Mouse (Mus musculus): ENCODE results near the gene G0s2.

G0s2 gene

GRCm38 (mm10) chr1:193272916-193273601 lies at the start of gene G0s2:
TSS of gene G0s2 (minus strand) at chr1:193273217.
- peak; percentile 50 to 52 for DNase-seq

GRCm38 (mm10) chr1:193320398-193320797 lies 47.4 kb upstream of the G0s2 start:
- no peak for DNase-seq

- DNase-seq, result no peak
These were observed 46.7 kb upstream of the G0s2 start for GRCm38 (mm10) chr1:193319721-193320120.

DNA sequence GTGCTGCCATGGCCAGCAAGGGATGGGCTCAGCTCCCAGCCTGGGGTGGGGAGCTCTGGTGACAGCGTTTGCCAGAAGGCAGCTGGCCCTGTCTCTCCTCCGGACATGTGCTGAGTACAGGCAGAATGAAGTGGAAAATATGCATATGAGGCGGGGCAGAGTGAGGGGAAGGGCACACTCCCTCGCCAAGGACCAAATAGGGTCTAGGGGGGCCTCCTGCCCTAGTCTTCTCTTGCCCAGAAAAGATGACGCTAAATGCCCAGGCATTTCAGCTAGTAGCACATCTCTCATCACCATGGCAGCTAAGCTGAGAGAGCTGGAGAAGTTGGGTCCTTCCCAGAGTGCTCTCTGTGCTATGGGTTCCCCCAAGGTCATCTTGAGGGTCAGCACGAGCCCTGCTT lies 44.1 kb upstream of the G0s2 start:
- no peak for DNase-seq

DNA sequence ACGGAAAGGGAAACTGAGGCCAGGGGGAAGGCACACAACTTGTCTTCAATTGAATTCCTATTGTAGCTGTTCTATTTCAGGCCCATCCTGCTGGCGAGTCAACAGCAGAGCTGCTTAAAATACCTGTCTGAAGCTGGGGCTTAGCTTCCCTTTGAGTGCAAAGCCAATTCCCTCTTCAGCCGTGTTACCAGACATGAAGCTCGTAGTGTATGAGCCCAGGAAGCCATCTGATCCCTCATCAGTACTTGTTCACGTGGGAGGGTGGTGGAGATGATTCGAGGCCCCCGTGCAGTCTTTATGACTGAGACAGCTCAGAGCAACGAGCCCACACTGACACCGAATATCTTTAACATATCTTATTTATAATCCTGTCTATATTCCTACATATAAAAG lies 43.3 kb upstream of the G0s2 start:
- no peak for DNase-seq

- no peak for DNase-seq
These were observed 42.8 kb upstream of the G0s2 start for GRCm38 (mm10) chr1:193315705-193316357.

- no peak for DNase-seq
These were observed 38.6 kb upstream of the G0s2 start for GRCm38 (mm10) chr1:193311596-193311995.

DNA sequence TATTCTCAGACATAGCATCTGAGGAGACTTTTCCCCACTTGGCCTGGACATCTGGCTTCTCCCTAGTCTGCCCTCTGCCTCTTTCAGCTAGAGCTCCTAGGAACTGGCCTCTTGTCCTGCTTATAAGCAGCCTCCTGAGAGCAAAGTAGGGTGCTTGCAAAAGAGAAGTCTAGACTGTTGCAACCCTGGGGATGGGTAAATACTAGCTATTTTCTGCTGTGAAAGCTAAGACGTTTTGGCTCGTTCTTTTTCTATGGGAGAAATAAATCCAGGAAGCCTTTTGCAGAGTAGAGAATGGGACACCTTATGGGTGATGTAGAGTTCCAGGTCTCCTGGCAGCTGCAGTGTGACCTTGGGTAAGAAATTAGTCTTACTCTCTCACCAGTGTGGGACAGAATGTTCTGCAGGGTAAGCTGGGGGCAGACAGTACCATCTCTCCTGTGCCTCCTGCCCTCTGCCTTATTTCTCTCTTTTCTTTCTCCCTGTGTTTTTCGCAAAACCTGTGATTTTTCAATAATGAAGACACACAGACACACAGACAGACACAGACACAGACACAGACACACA lies 37.6 kb upstream of the G0s2 start:
- no peak for DNase-seq

DNA sequence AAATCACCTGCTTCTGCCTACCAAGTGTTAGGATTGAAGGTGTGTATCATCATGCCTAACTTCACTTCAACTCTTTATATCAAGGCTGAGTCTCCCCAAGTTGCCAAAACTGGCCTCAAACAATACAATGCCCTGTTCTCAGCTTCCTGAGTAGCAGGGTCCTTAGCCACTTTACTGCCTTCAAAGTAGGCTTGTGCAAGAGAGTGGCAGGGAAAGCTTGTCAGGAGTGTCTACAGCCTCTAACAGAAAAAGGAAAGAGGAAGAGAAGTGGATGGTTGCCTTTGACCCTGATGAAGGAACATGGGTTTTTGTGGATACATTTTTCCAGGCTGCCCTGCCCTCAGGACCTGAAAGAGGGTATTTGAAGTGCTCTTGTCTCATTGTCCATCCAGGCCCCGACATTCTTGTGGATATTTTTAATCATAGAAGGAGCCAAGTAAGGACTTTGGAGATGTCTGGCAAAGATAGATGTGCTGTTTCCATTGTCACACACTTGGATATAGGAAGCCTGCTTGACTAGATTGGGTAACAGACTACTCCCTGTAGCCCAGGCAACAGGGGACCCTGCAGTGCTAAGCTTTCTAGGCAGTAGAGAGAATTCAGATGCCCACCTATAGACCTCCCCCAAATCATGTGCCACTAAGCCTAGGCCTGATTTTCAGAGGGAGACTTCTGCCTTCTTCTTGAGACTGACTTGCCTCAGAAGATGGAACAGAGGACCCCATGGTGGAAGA lies 36.9 kb upstream of the G0s2 start:
- no peak for DNase-seq

GRCm38 (mm10) chr1:193306832-193307231 lies 33.8 kb upstream of the G0s2 start:
- DNase-seq, result no peak

DNA sequence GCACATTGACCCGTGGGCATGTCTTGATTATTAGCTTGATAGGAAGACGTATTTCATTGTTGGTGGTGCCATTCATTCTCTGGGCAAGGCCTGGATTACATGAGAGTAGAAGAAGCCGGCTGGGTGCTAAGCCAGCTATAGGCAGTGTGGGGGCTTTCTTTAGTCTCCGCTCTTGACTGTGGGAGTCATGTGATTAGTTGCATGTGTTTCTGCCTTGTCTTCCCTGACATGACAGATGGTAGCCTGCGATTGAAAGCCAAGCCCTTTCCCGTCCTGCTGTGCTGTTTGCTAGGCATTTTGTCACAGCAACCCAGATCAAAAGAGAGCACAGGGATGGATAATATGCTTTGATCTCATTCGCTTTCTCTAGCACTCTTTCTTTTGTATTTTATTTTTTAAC lies 32.4 kb upstream of the G0s2 start:
- DNase-seq, result no peak

- DNase-seq, result no peak
These were observed 30.1 kb upstream of the G0s2 start for GRCm38 (mm10) chr1:193303096-193303495.

GRCm38 (mm10) chr1:193302093-193302405 lies 29.0 kb upstream of the G0s2 start:
- DNase-seq, result no peak

DNA sequence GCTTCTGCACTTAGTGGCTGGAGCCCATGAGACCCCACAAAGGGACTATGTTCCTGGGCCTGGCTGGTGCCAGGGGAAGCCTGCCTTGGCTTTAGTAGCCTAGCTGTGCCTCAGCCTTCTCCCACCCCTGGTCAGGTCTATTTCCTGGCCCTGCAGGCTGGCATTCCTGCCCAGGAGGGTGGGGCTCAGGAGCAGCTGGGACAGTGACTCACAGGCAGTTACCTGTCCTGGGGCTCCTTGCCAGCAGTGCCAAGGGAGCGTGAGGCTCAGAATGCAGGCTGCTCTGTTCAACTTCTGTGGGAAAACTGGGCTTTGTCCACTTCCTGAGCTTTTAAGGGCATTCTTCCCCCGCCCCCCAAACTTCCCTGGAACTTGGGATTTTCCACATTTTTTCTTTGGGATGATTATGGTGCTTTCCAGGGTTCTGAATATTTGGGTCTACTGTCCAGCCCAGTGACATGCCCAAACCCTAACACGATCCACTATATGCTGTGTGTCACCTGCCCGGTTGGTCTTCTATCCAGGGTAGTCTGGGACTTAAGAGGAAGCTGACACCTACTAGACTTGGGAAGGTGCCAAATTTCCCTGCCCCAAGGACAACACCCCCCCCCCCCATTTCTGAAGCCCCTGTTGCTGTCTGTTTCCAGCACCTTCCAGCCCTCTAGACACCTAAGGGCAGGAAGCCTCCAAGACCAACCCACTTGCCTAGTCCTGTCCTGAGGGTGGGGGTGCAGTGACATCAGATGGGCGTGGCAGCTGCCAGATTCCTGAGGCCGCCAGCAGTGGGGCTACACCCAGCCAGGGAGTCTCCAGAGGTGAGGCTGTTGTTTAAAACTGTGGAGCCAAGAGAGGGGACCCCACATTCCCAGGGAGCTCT lies 28.4 kb upstream of the G0s2 start:
- no peak for DNase-seq

DNA sequence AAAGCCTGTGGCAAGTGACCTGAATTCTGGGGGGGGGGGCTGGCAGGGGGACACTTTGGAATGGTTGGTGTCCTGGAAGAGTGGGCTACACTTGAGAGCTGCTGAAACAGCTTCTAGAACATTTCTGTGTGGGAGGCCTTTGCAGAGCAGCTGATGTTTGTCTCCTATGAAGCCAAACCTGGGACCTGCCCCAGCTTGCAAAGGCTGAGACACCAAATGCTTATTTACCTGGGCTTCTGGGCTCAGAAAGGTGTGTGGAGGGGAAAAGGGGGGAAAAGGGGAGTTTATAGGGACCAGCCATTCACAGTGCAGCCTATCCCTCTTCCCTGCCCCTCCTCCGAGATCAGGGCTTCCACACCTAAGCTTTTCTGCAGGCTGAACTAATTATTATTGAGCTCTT lies 27.0 kb upstream of the G0s2 start:
- no peak for DNase-seq

DNA sequence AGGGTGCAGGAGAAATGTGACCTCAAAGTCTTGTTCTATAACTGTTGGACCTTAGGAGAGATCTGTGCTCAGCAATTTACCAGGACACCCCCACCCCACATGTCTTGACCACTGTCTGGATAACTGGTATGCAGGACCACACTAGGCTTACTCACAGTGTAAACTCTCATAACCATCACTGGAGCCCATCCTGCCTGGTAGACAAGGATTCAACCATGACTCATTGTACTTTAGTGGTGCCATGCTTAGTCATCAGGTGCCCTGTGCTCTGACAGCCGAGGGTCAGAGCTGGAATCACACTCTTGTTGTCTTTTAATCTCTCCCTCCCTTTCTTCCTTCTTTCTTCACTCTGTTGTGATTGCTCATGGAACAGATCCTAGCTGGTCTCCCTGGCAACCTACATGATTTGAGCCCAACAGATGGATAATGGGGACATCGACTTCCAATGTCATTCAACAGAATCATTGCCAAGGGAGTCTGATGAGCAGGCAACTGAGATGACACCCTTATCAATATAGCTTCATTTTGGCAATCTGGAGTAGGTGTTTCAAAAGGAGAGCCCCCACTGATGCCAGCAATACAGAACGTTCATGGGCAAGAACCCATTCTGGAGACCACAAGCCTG lies 25.2 kb upstream of the G0s2 start:
- DNase-seq, result no peak

DNA sequence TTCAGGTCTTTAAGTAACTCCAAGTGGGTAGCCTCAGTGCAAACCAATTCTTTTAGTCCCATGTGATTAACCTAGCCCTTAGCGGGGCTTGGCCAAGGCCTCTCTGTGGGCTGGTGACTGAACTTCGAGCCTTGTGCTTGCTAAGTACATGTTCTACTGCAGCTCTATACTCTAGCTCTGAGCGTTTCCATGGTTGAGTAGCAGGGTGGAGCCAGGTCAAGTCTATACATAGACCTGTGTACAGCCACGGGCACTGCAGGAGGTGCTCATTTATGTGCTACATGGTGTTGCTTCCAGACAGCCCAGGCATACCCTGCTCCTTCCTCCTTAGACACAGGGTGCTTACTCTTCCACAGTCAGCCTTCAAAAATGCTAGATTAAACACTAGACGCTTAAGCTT lies 22.9 kb upstream of the G0s2 start:
- DNase-seq, result no peak

DNA sequence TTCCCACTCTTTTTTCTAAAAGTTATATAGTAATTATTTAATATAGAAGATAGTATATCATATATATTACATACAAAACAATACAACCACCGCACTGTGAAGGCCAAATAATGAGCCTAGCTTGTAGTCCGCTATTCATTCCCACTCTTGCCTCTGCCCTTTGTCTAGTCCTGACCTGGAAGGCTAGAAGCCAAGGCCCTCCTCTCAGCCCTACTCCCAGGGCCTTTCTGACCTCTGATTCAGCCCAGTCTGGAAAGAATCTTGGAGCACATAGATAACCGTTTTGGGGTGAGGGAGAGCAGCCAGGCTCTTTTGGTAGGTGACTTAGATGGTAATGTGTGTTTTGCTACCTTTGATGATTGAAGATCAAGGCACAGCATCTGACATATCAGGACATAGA lies 20.9 kb upstream of the G0s2 start:
- DNase-seq, result no peak

- DNase-seq, result no peak
These were observed 20.0 kb upstream of the G0s2 start for GRCm38 (mm10) chr1:193293039-193293438.

DNA sequence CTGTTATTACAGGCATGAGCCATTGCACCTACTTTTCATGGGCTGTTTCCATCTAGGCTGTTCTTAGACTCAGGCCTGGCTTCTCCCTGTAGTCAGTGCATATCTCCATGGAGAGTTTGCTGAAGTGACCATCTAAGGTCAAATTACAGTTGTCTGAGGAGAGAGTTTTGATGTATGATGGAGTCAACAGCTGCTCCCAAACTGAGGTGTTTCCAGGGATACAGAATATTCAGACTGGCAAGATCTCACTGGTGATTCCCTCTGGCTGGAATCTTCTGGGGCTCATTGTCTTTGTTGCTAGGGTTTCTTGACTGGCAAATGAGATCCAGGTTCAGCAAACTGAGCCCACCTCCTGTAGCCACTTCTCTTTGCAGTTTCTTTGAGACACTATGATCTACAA lies 17.7 kb upstream of the G0s2 start:
- DNase-seq, result no peak

DNA sequence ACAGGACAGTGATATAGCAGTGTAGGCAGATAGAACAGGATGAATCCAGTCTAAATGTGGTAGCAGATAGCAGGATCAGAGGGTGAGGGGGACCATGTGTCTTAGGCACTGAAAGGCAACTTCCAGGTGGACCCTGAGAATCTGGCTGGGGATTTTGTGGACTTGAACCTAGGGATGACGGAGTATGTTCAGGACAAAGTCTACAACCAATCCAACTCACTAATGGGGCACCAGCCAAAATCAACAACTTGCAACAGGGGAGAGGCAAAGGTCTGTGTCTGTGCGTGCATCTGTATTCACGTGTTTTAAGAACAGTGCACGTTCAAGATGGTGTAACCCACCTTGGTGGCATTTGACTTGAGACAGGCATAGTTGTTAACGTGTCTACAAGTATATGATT lies 16.9 kb upstream of the G0s2 start:
- no peak for DNase-seq

DNA sequence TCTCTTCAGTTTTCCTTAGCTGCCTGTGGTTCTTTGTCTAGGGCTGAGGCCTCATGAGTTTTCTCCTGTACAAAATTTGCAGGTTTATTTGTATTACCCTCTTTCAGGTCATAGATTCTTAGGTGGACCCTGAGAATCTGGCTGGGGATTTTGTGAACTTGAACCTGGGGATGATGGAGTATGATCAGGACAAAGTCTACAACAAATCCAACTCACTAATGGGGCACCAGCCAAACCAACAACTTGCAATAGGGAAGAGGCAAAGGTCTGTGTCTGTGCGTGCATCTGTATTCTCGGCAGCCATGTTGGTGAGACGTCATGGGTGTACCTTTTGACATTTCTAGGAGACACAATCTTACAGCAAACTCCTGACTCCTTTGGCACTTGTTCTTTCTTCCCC lies 16.1 kb upstream of the G0s2 start:
- no peak for DNase-seq

DNA sequence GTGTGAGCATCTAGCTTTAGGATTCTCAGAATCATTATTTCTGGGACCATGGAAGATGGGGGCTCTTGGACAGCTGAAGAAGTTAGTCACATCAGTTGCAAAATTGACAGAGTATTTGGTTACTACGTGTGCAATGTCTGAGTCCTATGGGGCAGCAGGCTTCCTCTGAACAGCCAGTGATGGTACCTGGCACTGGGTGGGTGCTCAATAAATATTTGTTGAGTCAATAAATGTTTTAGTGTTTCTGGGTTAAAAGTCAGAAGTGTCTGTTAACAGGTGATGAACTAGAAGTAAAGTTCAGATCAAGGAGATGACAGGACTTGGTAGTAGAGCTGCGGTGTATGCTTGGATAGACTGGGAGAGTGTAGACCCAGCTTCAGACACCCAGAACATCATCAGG lies 14.6 kb upstream of the G0s2 start:
- DNase-seq, result no peak
